Mouse (Mus musculus) kidney, adult 2 months (tissue): ENCODE data around the gene Tfe3.

Source experiments
- CTCF ChIP-seq: fragments of 200-500 bp; conservative IDR thresholded peaks from 2 replicates; pipeline ENCODE4 v1.5.1; 2011; ENCODE audit warnings: low read depth, mild to moderate bottlenecking, control low read depth, low read length, moderate library complexity, mixed read lengths; ENCODE audit not compliant: insufficient read depth, insufficient read length
- POLR2A ChIP-seq: fragments of 200-500 bp; IDR thresholded peaks from one replicate; pipeline ENCODE4 v1.6.1; 2011; ENCODE audit warnings: low read depth, low read length, control low read depth

DNA sequence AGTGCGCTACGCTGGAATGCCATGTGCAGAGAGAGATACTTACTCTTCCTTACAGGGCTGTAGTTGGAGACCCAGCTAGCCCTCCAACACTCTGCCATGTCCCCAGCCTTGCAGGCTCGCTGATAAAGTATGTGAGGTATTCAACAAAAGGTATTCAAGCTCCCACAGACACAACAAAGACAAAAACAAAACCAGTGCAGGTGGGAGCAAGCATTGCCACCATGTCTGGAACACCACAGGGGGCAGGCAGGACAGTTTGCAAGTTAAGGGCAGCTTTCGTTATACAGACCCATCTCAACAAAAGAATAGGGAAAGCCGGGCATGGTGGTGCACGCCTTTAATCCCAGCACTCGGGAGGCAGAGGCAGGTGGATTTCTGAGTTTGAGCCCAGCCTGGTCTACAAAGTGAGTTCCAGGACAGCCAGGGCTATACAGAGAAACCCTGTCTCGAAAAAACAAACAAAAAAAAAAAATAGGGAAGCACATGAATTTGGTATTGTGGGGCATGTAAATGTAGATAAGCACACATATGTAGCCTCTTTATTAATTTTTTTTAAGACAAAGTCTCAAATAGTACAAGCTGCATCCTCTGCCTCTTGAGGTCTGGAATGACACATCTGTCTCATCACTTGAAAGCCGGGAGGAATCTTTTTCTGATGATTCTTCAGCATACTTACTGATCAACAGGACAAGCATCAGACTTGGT, 13.3 kb downstream of the Tfe3 start:
- TF ChIP-seq CTCF (no peak), POLR2A (no peak)
